Mouse (Mus musculus) gastrocnemius, postnatal 14 days (tissue): ENCODE results near the gene Gsdma. TPM values are rescaled to one million over a fixed set of nuclear protein-coding genes. Genes with fewer than 3 reads are reported as not detected.

Source experiments
- total RNA-seq, 2 experiments: library from RNA; stranded (reverse); gene quantifications; 2 replicates each; pipeline ENCODE4 v1.2.3; 2021

Gsdma gene
- total RNA-seq, 2 experiments from 2014 or later, result 0.11 TPM; not detected in 1

Other genes with a start within 250 kb of the Gsdma start
- 10 to 100 TPM; 27.7 to 30.3 TPM for gene Mien1, start 225.4 kb upstream of the Gsdma start, total RNA-seq
- gene Grb7, start 218.0 kb upstream of the Gsdma start, total RNA-seq, result not detected
- gene Ikzf3, start 118.3 kb upstream of the Gsdma start, total RNA-seq, result under 1 TPM; 0.10 to 0.18 TPM
- not detected for gene Zpbp2, start 113.3 kb upstream of the Gsdma start, total RNA-seq
- gene Ormdl3, start 77.0 kb upstream of the Gsdma start, total RNA-seq, result 10 to 100 TPM; 18.3 to 18.7 TPM
- gene Lrrc3c, start 66.1 kb upstream of the Gsdma start, total RNA-seq, result not detected
- gene Gm12355, start 38.7 kb upstream of the Gsdma start, total RNA-seq, result 1 to 10 TPM; 5.0 to 6.6 TPM
- under 1 TPM; 0.16 to 0.39 TPM for gene Gsdma3, start 38.0 kb upstream of the Gsdma start, total RNA-seq
- not detected for gene Gsdma2, start 17.6 kb upstream of the Gsdma start, total RNA-seq
- 10 to 100 TPM; 89.2 to 91.4 TPM for gene Psmd3, start 18.2 kb downstream of the Gsdma start, total RNA-seq
- not detected for gene Csf3, start 36.9 kb downstream of the Gsdma start, total RNA-seq
- 10 to 100 TPM; 40.3 to 42.0 TPM for gene Med24, start 65.1 kb downstream of the Gsdma start, total RNA-seq
- 100 to 1,000 TPM in 1 of 2 experiments, 10 to 100 TPM in 1; 91.8 to 106 TPM for gene Thra, start 76.3 kb downstream of the Gsdma start, total RNA-seq
- gene Nr1d1, start 111.0 kb downstream of the Gsdma start, total RNA-seq, result 10 to 100 TPM; 27.3 to 64.6 TPM
- gene Msl1, start 131.2 kb downstream of the Gsdma start, total RNA-seq, result 10 to 100 TPM; 49.0 to 55.3 TPM
- 10 to 100 TPM; 20.1 to 21.5 TPM for gene Casc3, start 140.6 kb downstream of the Gsdma start, total RNA-seq
- 1 to 10 TPM in 1 of 2 experiments, under 1 TPM in 1; 0.49 to 1.1 TPM for gene Rapgefl1, start 172.4 kb downstream of the Gsdma start, total RNA-seq
- gene Wipf2, start 199.3 kb downstream of the Gsdma start, total RNA-seq, result 1 to 10 TPM; 4.4 to 4.6 TPM
- gene Cdc6, start 243.4 kb downstream of the Gsdma start, total RNA-seq, result 1 to 10 TPM in 1 of 2 experiments, under 1 TPM in 1; 0.78 to 1.3 TPM